ENCODE assay signal across 8 mouse cellular contexts in the genomic region with DNA sequence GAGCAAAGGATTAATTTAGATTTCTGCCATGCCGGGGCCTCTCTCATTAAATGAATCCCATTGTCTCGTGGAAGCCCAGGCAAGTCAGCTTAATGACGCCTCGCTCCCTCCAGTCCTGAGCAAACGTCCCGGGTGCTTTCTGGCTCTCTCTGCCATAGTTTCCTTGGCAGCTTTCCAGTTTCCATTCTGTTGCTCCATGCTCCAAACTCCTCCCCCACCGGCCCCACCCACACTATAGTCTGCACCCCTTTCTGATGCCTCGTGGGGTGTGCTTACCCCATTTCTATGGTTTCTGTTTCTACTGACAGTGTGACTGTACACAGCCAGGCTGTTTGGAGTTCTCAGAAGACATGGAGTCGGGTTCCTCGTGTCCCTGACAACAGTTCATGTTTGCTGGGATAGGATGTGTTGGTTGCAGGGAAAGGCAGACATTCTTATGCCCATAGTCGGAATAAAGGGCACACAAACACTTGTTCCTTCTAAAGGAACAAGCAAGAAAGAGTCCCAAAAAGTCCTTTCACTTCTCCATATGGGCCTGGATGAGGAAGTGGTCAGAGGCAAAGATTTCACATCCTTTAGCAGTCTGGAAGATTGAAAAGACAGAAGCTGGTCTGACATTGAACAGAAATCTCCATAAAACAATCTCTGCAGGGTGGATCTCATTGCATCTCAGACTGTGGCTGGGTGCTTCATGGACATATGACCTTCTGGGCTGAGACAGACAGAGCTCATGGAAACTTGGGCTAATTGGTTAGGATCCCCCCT. TPM values are rescaled to one million over a fixed set of nuclear protein-coding genes. Genes with fewer than 3 reads are reported as not detected.
DNase-seq lines count a peak whose midpoint lies in the region; ATAC-seq and TF ChIP-seq lines count a peak whose summit lies in the region.

No protein-coding gene starts in this region.

- H3K27me3 ChIP-seq in kidney, adult 2 months (replicated peaks; ENCODE audit: control insufficient read depth, insufficient read depth, low read length): no peaks in the 10 kb centered on the region
- H3K27me3 ChIP-seq in limb, embryonic 13.5 days: no peaks in the 10 kb centered on the region
- H3K27me3 ChIP-seq in midbrain, postnatal 0 days (ENCODE audit: insufficient read depth, low read length): no peaks in the 10 kb centered on the region

- H3K4me2 ChIP-seq in limb, embryonic 13.5 days (replicated peaks): peak overlapping the region; percentile 49
- H3K4me2 ChIP-seq in midbrain, postnatal 0 days (ENCODE audit: low read depth, low read length, poor library complexity, severe bottlenecking): no peak overlapping the region

- WGBS in kidney, adult 2 months: 29% methylated on average over 11 of the region's 11 CpGs
- 9% methylated on average over 11 of the region's 11 CpGs for WGBS in limb, embryonic 13.5 days
- WGBS in midbrain, postnatal 0 days: 21% methylated on average over 11 of the region's 11 CpGs

- peak overlapping the region; percentile 31; the same call in 1 of the 2 replicates for H3K9ac ChIP-seq in limb, embryonic 13.5 days
- H3K9ac ChIP-seq in midbrain, postnatal 0 days (replicated peaks; ENCODE audit: low read length, poor library complexity, severe bottlenecking): no peak overlapping the region

- H3K36me3 ChIP-seq in kidney, adult 2 months (ENCODE audit: control insufficient read depth, insufficient read depth, low read length): no peaks in the 10 kb centered on the region
- no peaks in the 10 kb centered on the region for H3K36me3 ChIP-seq in limb, embryonic 13.5 days
- no peaks in the 10 kb centered on the region for H3K36me3 ChIP-seq in midbrain, postnatal 0 days (ENCODE audit: insufficient read depth, low read length)

- no peak for TF ChIP-seq POLR2A in kidney, adult 2 months (IDR thresholded peaks at IDR 0.05; ENCODE audit: low read depth, low read length)

- no peaks in the 10 kb centered on the region for H3K9me3 ChIP-seq in limb, embryonic 13.5 days
- no peaks in the 10 kb centered on the region for H3K9me3 ChIP-seq in midbrain, postnatal 0 days (ENCODE audit: low read length)

- H3K4me1 ChIP-seq in brown adipose tissue, adult 24 weeks (ENCODE audit: control insufficient read depth, insufficient read depth, insufficient read length, low read length): peaks cover 13% of the 10 kb centered on the region; the same call in 1 of the 2 replicates
- H3K4me1 ChIP-seq in kidney, adult 2 months (ENCODE audit: control insufficient read depth, insufficient read depth, low read length): no peaks in the 10 kb centered on the region; the same call in 1 of the 2 replicates
- H3K4me1 ChIP-seq in limb, embryonic 13.5 days: peaks cover 65% of the 10 kb centered on the region
- H3K4me1 ChIP-seq in midbrain, postnatal 0 days (ENCODE audit: insufficient read depth, low read length): peaks cover 6% of the 10 kb centered on the region; the same call in 1 of the 2 replicates

- H3K27ac ChIP-seq in brown adipose tissue, adult 24 weeks (replicated peaks; ENCODE audit: low read depth, low read length): peak overlapping the region; percentile 87
- peak overlapping the region; percentile 35; the same call in 1 of the 2 replicates for H3K27ac ChIP-seq in kidney, adult 2 months (ENCODE audit: insufficient read depth, low read depth, low read length)
- H3K27ac ChIP-seq in limb, embryonic 13.5 days: peak overlapping the region; percentile 99
- H3K27ac ChIP-seq in midbrain, postnatal 0 days (ENCODE audit: low read depth, low read length): no peak overlapping the region

- no peak for ATAC-seq in frontal cortex, adult (ENCODE audit: low TSS enrichment)
- peak; percentile 69 for ATAC-seq in limb, embryonic 13.5 days (ENCODE audit: low FRiP score, low read depth)
- no peak for ATAC-seq in midbrain, postnatal 0 days (ENCODE audit: low FRiP score)

- DNase-seq in frontal cortex, postnatal 36 days (ENCODE audit: low spot score in 2 of 2): peak; percentile 20 to 31
- DNase-seq in heart, adult 9 months (ENCODE audit: low spot score in 2 of 2): peak; percentile 82 to 87
- peak; percentile 76 for DNase-seq in kidney, adult 2 months
- peak; percentile 72 for DNase-seq in midbrain, postnatal 0 days (ENCODE audit: low spot score)
- no peak for DNase-seq in cerebellum, adult 11 months

- TF ChIP-seq CTCF in kidney, adult 2 months (conservative IDR thresholded peaks at IDR 0.05; ENCODE audit: insufficient read depth, insufficient read length, low read depth, low read length): no peak
- no peak for TF ChIP-seq CTCF in midbrain, postnatal 0 days (IDR thresholded peaks at IDR 0.05)

- no peak overlapping the region for H3K4me3 ChIP-seq in brown adipose tissue, adult 24 weeks (ENCODE audit: insufficient read depth, low read depth, low read length)
- H3K4me3 ChIP-seq in kidney, adult 2 months (ENCODE audit: insufficient read depth, low read depth, low read length): no peak overlapping the region
- no peak overlapping the region for H3K4me3 ChIP-seq in limb, embryonic 13.5 days
- H3K4me3 ChIP-seq in midbrain, postnatal 0 days (ENCODE audit: low read depth, low read length): no peak overlapping the region

RNA-seq across cellular contexts. Expression of a gene that starts 25.5 kb away (rescaled TPM):
- polyA plus RNA-seq in brown adipose tissue, adult 24 weeks (2012; ENCODE audit: insufficient read depth, insufficient read length, missing spikeins): 40.8 and 47.5 TPM in 2 replicates
- 18.6 and 23.8 TPM in 2 replicates for polyA plus RNA-seq in kidney, adult 2 months (2012; rRNA removed)
- polyA plus RNA-seq in limb, embryonic 13.5 days (2015; fragmentation: Nextera tagmentation; extraction: Ambion mirVana): 171 and 181 TPM in 2 replicates
- total RNA-seq in midbrain, postnatal 0 days (2014; rRNA removed): 127 and 131 TPM in 2 replicates
- polyA plus RNA-seq in midbrain, postnatal 0 days (2015; fragmentation: Nextera tagmentation; extraction: Ambion mirVana): 95.8 and 99.6 TPM in 2 replicates
